Mouse (Mus musculus) kidney, embryonic 15.5 days (tissue): ENCODE measurements around the gene Fhit. TPM values are rescaled to one million over a fixed set of nuclear protein-coding genes. Genes with fewer than 3 reads are reported as not detected.
A peak's percentile ranks its signal among the peaks of the same experiment; 100 is the strongest.
"Not testable (repeated sequence)": the region's sequence is repeated elsewhere in the genome, so short reads cannot be mapped to it uniquely, and the experiment has no call there.

ENCODE experiments used
- ATAC-seq: fragments of 200-750 bp; cut with Nextera tagmentation; replicated peaks from 2 replicates; pipeline ENCODE4 v1.8.0; 2017; ENCODE audit warnings: moderate TSS enrichment; ENCODE audit not compliant: low FRiP score
- H3K27ac ChIP-seq: fragments of 300-500 bp; sonication (generic); 2 replicates; pipeline ENCODE4 v1.5.1; 2015; ENCODE audit warnings: mild to moderate bottlenecking, inconsistent platforms
- H3K27me3 ChIP-seq: fragments of 300-500 bp; sonication (generic); 2 replicates; pipeline ENCODE4 v1.6.1; 2015; ENCODE audit warnings: inconsistent platforms
- H3K36me3 ChIP-seq: fragments of 300-500 bp; sonication (generic); 2 replicates; pipeline ENCODE4 v1.6.1; 2015; ENCODE audit warnings: inconsistent platforms
- H3K4me1 ChIP-seq: fragments of 300-500 bp; sonication (generic); 2 replicates; pipeline ENCODE4 v1.6.1; 2015; ENCODE audit warnings: inconsistent platforms
- H3K4me2 ChIP-seq: fragments of 300-500 bp; sonication (generic); 2 replicates; pipeline ENCODE4 v1.6.1; 2015; ENCODE audit warnings: moderate library complexity, mild to moderate bottlenecking, inconsistent platforms
- H3K4me3 ChIP-seq: fragments of 300-500 bp; sonication (generic); replicated peaks from 2 replicates; pipeline ENCODE4 v1.5.1; 2015; ENCODE audit warnings: mild to moderate bottlenecking, inconsistent platforms
- H3K9ac ChIP-seq: fragments of 300-500 bp; sonication (generic); 2 replicates; pipeline ENCODE4 v1.6.1; 2015; ENCODE audit warnings: mild to moderate bottlenecking, inconsistent platforms
- H3K9me3 ChIP-seq: fragments of 300-500 bp; sonication (generic); replicated peaks from 2 replicates; pipeline ENCODE4 v1.6.1; 2016; ENCODE audit warnings: inconsistent platforms
- WGBS: fragments of 180-500 bp; shearing (Covaris S2); methylation state at CpG from one replicate; pipeline ENCODE4 v1.1.7; 2015; ENCODE audit warnings: mixed read lengths; 5-methylcytosine and 5-hydroxymethylcytosine counted together
- polyA plus RNA-seq: library from polyadenylated mRNA; unstranded; fragments of >200 nt; fragmentation: Nextera tagmentation; extraction: Ambion mirVana; gene quantifications from 2 replicates; pipeline ENCODE4 v1.2.1, GENCODE M21; 2015

The Fhit gene
- polyA plus RNA-seq, 1 experiment from 2014 or later: 5.1 TPM

DNA sequence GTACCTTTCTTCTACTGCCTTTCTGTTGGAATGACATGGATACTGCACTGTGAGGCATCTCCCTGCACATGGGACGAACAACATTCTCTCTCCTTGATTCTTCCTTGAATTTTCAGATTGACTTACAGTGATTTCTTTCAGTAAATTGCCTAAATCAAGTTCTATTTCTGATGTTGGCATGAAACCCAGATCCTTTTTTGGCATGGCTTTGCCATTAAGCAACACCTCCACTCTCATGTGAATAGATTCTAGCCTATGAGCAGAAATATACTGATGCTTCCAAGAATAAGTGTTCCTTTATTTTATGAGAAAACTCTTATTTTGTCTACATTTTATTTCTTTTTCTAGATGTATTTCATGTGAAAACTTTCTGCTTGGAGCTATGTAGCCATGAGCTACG lies 383.1 kb downstream of the Fhit start:
- WGBS: 80% methylated on average over 2 of the region's 2 CpGs
- no peak for ATAC-seq
- H3K9me3 ChIP-seq: no peaks in the 10 kb centered on the region

DNA sequence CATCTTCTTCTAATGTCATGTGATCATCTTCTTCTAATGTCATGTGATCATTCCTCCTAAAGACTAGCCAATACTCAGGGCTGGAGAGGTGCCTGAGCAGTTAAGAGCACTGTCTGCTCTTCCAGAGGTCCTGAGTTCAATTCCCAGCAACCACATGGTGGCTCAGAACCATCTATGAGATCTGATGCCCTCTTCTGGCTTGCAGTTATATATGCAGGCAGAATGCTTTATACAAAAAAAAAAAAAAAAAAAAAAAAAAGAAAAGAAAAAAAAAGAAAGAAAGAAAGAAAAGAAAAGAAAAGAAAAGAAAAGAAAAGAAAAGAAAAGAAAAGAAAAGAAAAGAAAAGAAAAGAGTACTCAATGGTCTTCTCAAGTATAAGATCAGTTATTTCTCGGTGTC lies 407.0 kb downstream of the Fhit start:
- 90% methylated on average over 1 of the region's 1 CpGs for WGBS
- H3K4me3 ChIP-seq, H3K27ac ChIP-seq, ATAC-seq, H3K36me3 ChIP-seq, H3K4me1 ChIP-seq, H3K9ac ChIP-seq, H3K9me3 ChIP-seq, H3K27me3 ChIP-seq, H3K4me2 ChIP-seq: not testable (repeated sequence)

More for the DNA sequence above, 383.1 kb downstream of the Fhit start:
- Histone ChIP-seq H3K4me2 (no peak overlapping the region), H3K4me3 (no peak overlapping the region), H3K27ac (no peak overlapping the region), H3K27me3 (no peaks in the 10 kb centered on the region), H3K4me1 (no peaks in the 10 kb centered on the region), H3K36me3 (no peaks in the 10 kb centered on the region), H3K9ac (no peak overlapping the region)

DNA sequence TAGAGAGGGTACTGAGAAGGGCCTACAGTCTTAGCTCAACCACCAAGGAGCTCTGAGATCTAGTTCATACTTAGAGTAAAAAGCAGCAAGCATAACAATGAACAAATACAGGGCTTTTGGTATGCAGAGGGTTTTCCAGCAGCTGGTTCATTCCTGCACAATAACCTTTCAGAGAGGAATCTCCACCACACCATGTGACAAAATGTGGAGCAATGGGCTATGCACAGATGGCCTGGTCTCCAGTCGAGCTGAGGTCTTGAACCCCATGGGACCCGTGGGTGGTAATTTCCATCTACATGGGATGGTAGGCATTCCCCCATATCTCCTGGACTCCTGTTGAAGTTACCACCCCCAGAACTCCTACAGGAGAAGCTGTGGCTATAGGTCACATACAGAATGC lies 423.8 kb downstream of the Fhit start:
- no peak for ATAC-seq
- Histone ChIP-seq H3K36me3 (no peaks in the 10 kb centered on the region), H3K4me2 (no peak overlapping the region), H3K27ac (no peak overlapping the region), H3K27me3 (no peaks in the 10 kb centered on the region), H3K9ac (no peak overlapping the region), H3K4me1 (no peaks in the 10 kb centered on the region), H3K9me3 (no peaks in the 10 kb centered on the region), H3K4me3 (no peak overlapping the region)
- 68% methylated on average over 2 of the region's 2 CpGs for WGBS

DNA sequence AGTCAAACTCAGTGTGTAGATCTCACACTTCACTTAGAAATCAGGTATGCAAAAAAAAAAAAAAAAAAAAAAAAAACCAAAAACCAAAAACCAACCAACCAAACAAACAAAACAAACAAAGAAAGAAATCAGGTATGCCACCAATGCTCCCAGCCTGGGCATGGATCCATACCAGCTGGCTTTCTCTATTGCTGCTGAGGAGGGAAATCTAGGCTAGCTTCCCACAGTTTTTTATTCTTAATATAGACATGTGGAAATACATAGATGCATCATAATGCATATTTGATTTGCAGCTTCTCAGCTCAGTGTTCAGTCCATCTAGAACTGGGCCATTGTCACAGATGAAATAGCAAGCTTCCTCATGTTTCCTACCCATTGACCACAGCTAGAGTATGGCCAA lies 439.3 kb downstream of the Fhit start:
- H3K4me3 ChIP-seq: no peak overlapping the region
- no peaks in the 10 kb centered on the region for H3K36me3 ChIP-seq
- no peaks in the 10 kb centered on the region for H3K4me1 ChIP-seq
- no peaks in the 10 kb centered on the region for H3K9me3 ChIP-seq
- no peak for ATAC-seq
- H3K27ac ChIP-seq: no peak overlapping the region
- no peak overlapping the region for H3K9ac ChIP-seq
- no peak overlapping the region for H3K4me2 ChIP-seq
- no peaks in the 10 kb centered on the region for H3K27me3 ChIP-seq

DNA sequence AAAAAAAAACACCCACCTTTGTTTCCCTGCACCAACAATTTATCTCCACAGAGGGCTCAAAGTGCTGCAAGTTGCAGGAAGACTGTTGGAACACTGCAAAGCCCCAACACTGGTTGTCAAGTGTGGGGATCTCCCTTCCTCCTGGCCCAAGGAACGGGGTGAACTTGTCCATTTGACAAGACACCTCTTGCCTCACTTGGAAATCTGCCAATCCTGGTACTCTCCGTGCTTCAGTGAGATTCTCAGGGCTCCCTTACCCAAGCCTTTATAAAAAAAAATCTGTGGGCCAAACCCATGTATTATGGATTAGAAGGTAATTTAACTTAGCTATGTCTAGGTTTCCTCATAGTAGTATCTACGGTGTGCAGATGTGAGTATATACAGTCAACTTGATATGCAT lies 448.9 kb downstream of the Fhit start:
- 65% methylated on average over 3 of the region's 3 CpGs for WGBS
- H3K27me3 ChIP-seq: no peaks in the 10 kb centered on the region
- no peaks in the 10 kb centered on the region for H3K9me3 ChIP-seq
- H3K4me3 ChIP-seq: no peak overlapping the region
- H3K4me2 ChIP-seq: no peak overlapping the region
- no peak overlapping the region for H3K9ac ChIP-seq
- H3K36me3 ChIP-seq: no peaks in the 10 kb centered on the region
- no peaks in the 10 kb centered on the region for H3K4me1 ChIP-seq
- no peak for ATAC-seq
- H3K27ac ChIP-seq: no peak overlapping the region

DNA sequence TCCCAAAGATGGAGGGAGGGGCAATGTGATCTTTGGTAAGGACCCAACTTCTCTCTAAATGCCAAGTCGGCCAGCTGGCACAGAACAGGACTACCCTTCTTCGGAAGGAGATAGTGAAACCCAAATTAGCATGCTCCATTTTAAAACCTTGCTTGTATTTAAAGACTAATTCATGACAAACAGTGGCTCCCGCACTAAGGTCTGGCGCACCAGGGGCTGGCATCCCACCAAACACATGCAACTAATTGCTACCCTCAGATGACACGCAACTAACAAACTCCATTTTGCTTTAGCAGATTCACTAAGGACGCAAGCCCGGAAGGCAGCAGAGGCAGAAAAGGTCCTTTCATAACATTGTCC lies 449.3 kb downstream of the Fhit start:
- Histone ChIP-seq H3K9ac (no peak overlapping the region), H3K27me3 (no peaks in the 10 kb centered on the region), H3K27ac (no peak overlapping the region), H3K4me1 (no peaks in the 10 kb centered on the region), H3K4me3 (no peak overlapping the region), H3K9me3 (no peaks in the 10 kb centered on the region), H3K4me2 (no peak overlapping the region), H3K36me3 (no peaks in the 10 kb centered on the region)
- WGBS: 92% methylated on average over 7 of the region's 7 CpGs
- ATAC-seq: no peak

DNA sequence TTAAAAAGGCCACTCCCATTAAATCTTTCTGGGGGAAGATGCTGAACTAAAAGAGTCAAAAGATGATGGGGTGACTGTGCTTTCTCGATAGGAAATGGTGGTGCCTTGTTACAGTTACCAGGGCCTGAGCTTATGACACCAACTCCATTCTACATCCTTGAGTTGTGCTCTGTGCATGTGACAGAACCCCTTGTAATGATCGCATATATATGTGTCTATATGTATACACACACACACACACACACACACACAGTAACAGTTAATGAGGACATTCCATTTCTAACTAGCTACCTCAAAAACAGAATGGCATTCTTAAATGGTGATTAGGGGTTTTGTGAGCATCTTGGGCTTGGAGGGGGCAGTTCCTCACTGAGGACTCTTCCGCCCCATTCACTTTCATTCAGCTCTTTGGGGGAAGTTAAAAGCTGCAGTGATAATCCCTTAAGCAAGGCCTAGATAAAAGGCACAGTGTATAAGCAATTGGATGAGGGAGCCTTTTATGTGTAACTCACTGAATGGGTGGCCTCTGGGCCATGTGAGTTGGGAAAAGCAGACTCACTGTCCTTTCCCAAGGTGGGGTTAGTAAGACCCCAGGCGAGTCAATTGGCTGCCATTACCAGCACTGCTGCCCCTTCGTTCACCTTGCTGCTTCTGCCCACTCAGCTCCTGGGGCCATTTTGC lies 449.9 kb downstream of the Fhit start:
- Histone ChIP-seq H3K9me3 (no peaks in the 10 kb centered on the region), H3K9ac (no peak overlapping the region), H3K4me3 (no peak overlapping the region), H3K4me2 (no peak overlapping the region), H3K4me1 (no peaks in the 10 kb centered on the region), H3K27ac (no peak overlapping the region), H3K27me3 (no peaks in the 10 kb centered on the region), H3K36me3 (no peaks in the 10 kb centered on the region)
- 89% methylated on average over 5 of the region's 5 CpGs for WGBS
- no peak for ATAC-seq

DNA sequence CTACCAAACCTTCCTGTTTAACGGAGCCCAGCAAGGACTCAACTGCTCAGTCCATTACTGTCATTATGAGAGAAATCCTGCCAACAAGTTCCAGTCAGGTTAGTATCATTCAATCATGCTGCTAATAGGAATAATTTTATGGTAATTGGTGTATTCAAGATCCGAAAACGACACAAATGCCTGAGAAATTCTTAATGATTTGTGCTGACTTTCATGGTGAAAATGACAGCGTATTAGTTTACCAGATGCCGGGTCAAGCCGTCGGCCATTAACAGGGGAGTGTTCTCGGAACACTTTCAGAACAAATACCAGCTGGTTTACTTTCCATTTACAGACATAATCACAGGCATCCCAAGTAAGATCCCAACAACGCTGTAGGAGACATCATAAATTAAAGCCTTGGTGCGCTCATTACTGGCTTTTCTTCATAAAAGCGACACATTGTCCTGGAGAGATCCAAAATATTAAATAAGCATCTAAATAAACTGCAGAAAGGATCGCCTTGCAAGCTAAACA lies 451.0 kb downstream of the Fhit start:
- WGBS: 40% methylated on average over 12 of the region's 12 CpGs

DNA sequence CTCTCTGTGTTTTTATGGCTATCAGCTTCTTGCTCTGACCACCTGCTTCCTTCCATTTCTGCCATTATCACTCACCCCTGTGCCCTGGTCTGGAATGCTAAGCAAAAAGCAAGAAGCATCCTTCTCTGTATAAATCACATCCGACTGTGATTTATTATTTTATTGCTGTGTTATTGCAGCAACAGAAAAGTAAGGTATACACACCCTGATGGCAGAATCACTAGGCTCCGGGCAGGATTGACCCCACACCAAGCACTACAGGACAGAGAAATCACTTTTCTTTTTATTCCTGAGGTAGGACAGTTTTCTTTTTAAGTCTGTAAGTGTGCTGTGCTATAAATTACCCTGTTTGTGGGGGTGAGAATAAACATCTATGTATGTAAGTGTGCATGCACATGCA lies 460.1 kb downstream of the Fhit start:
- 31% methylated on average over 2 of the region's 2 CpGs for WGBS
- Histone ChIP-seq H3K27ac (no peak overlapping the region), H3K36me3 (no peaks in the 10 kb centered on the region), H3K27me3 (no peaks in the 10 kb centered on the region), H3K9me3 (no peaks in the 10 kb centered on the region), H3K4me3 (no peak overlapping the region), H3K4me2 (no peak overlapping the region), H3K9ac (no peak overlapping the region), H3K4me1 (no peaks in the 10 kb centered on the region)
- no peak for ATAC-seq

More for the DNA sequence above, 451.0 kb downstream of the Fhit start:
- H3K4me1 ChIP-seq: no peaks in the 10 kb centered on the region
- H3K27me3 ChIP-seq: no peaks in the 10 kb centered on the region
- H3K9ac ChIP-seq: no peak overlapping the region
- ATAC-seq: no peak
- no peaks in the 10 kb centered on the region for H3K36me3 ChIP-seq
- H3K9me3 ChIP-seq: no peaks in the 10 kb centered on the region
- 0 out of 2 replicates have a peak overlapping the region, but pooled peaks have one; percentile 0 for H3K4me2 ChIP-seq
- no peak overlapping the region for H3K27ac ChIP-seq
- H3K4me3 ChIP-seq: no peak overlapping the region

DNA sequence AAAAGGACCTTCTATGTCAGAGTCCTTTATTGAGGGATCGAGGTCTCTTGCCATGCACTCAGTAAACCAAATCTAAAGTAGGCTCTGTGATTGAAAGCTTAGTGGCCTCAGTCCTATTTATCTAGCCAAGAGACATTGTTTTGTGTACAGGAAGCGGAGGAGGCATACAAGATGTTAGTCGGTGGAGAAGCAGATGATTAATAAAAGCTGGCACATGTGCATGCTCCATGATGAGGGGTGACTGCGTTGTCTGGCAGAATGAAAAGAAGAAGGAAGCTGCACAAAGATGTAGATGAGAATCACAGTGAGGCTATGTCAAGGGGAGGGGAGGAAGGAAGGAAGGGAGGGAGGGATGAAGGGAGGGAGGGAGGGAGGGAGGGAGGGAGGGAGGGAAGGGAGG lies 481.8 kb downstream of the Fhit start:
- no peak overlapping the region for H3K9ac ChIP-seq
- no peak for ATAC-seq
- H3K36me3 ChIP-seq: no peaks in the 10 kb centered on the region
- H3K4me2 ChIP-seq: no peak overlapping the region
- H3K4me1 ChIP-seq: no peaks in the 10 kb centered on the region
- H3K4me3 ChIP-seq: no peak overlapping the region
- H3K27me3 ChIP-seq: no peaks in the 10 kb centered on the region
- 62% methylated on average over 4 of the region's 4 CpGs for WGBS
- H3K9me3 ChIP-seq: no peaks in the 10 kb centered on the region
- H3K27ac ChIP-seq: no peak overlapping the region

DNA sequence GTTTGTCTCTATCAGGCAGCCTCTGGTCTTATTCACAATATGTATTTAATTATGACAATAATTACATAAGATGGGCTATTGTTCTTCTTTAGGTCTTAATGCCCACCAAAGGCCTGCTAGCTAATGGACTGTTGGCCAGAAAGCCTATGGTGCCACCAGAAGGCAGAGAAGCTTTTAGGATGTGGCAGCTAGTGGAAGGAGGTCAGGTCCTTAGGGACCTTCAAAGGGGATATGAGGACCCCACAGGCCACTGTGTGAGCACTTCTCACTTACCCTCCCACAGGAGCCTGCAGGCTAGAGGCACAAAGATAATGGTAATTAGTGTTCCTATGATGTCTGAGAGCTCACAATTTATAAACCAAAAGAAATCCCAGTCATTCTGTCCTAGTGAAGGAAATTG lies 482.2 kb downstream of the Fhit start:
- Histone ChIP-seq H3K9ac (no peak overlapping the region), H3K4me2 (no peak overlapping the region), H3K27ac (no peak overlapping the region), H3K36me3 (no peaks in the 10 kb centered on the region), H3K4me3 (no peak overlapping the region), H3K9me3 (no peaks in the 10 kb centered on the region), H3K4me1 (no peaks in the 10 kb centered on the region), H3K27me3 (no peaks in the 10 kb centered on the region)
- ATAC-seq: no peak

DNA sequence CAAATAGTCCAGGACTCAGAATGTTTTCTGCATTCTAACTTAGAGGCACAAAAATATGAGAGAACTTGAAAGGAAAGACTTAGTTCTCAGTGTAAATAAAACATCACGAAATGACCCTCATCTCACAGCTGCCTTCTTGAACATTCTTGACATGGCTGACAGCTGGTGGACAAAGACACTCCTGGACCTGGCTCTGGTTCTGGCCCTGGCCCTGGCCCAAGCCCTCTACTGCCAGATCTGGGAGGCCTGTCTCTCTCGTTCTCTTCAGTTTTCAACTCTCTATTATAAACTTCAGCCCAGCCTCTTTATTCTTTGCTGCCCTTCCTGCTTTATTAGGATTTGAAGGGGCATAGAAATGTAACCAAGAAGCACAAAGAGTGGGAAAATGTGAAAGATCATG lies 484.2 kb downstream of the Fhit start:
- no peak overlapping the region for H3K27ac ChIP-seq
- no peak overlapping the region for H3K4me2 ChIP-seq
- 57% methylated on average over 2 of the region's 2 CpGs for WGBS
- no peaks in the 10 kb centered on the region for H3K36me3 ChIP-seq
- no peak overlapping the region for H3K4me3 ChIP-seq
- no peaks in the 10 kb centered on the region for H3K4me1 ChIP-seq
- no peak for ATAC-seq
- no peaks in the 10 kb centered on the region for H3K27me3 ChIP-seq
- H3K9ac ChIP-seq: no peak overlapping the region
- no peaks in the 10 kb centered on the region for H3K9me3 ChIP-seq

DNA sequence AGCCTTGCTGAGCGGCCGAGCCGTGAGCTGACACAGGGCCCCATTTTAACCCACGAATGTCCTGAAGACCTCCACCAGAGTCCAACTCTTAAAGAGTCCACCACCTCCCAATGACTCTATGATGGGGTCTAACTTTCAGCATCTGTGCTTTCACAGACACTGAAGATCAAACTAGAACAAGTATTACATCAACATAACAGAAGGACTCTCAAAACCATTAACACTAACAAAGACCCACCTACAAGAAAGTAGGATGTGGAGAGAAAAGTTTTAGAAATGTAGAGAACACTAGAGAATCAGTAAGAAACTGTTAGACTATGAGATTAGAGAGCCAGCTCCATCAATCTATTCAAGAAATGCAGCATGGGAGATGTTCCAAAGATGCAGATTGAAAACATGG lies 501.6 kb downstream of the Fhit start:
- Histone ChIP-seq H3K36me3 (no peaks in the 10 kb centered on the region), H3K9me3 (no peaks in the 10 kb centered on the region), H3K27me3 (no peaks in the 10 kb centered on the region), H3K4me1 (0 out of 2 replicates have a peak, but pooled peaks cover 7% of the 10 kb centered on the region), H3K4me3 (no peak overlapping the region), H3K4me2 (no peak overlapping the region), H3K27ac (no peak overlapping the region), H3K9ac (no peak overlapping the region)
- no peak for ATAC-seq
- 85% methylated on average over 4 of the region's 4 CpGs for WGBS
